Mouse (Mus musculus): ENCODE measurements around the gene Pradc1. TPM values are rescaled to one million over a fixed set of nuclear protein-coding genes. Genes with fewer than 3 reads are reported as not detected.

Pradc1 gene
- 24.5 and 28.6 TPM in 2 replicates for polyA plus RNA-seq (2015; fragmentation: Nextera tagmentation; extraction: Ambion mirVana)

- peak within 1 kb of the TSS; percentile 94 for H3K4me2 ChIP-seq (ENCODE audit: low read length)
- no peaks in the 10 kb centered on the region for H3K27me3 ChIP-seq (replicated peaks; ENCODE audit: control insufficient read depth, insufficient read depth, low read length)
- peak within 1 kb of the TSS; percentile 92 for H3K27ac ChIP-seq (ENCODE audit: low read length)
- H3K9ac ChIP-seq (replicated peaks; ENCODE audit: low read depth, low read length), result peak within 1 kb of the TSS; percentile 88
- H3K9me3 ChIP-seq (ENCODE audit: control insufficient read depth, low read length), result no peaks in the 10 kb centered on the region
- peak; percentile 93 for ATAC-seq
- no peaks in the 10 kb centered on the region for H3K36me3 ChIP-seq (ENCODE audit: control insufficient read depth, insufficient read depth)
- peaks cover 40% of the 10 kb centered on the region for H3K4me1 ChIP-seq (replicated peaks; ENCODE audit: control insufficient read depth, insufficient read depth, low read length)
- under 1% methylated on average over 53 of the region's 54 CpGs for WGBS
- peak within 1 kb of the TSS; percentile 88 for H3K4me3 ChIP-seq (replicated peaks; ENCODE audit: low read length)
Measured at GRCm38 (mm10) chr6:85451664-85452410, at the start of gene Pradc1. Pradc1 (minus strand) TSS chr6:85451970.

- no peaks in the 10 kb centered on the region for H3K27me3 ChIP-seq (replicated peaks; ENCODE audit: control insufficient read depth, insufficient read depth, low read length)
- H3K36me3 ChIP-seq (ENCODE audit: control insufficient read depth, insufficient read depth), result no peaks in the 10 kb centered on the region
- H3K9ac ChIP-seq (replicated peaks; ENCODE audit: low read depth, low read length), result no peak overlapping the region
- H3K4me1 ChIP-seq (replicated peaks; ENCODE audit: control insufficient read depth, insufficient read depth, low read length), result peaks cover 8% of the 10 kb centered on the region
- no peak for ATAC-seq
- no peaks in the 10 kb centered on the region for H3K9me3 ChIP-seq (ENCODE audit: control insufficient read depth, low read length)
- no peak overlapping the region for H3K27ac ChIP-seq (ENCODE audit: low read length)
- H3K4me2 ChIP-seq (ENCODE audit: low read length), result no peak overlapping the region
- H3K4me3 ChIP-seq (replicated peaks; ENCODE audit: low read length), result no peak overlapping the region
- 73% methylated on average over 1 of the region's 1 CpGs for WGBS
Measured at GRCm38 (mm10) chr6:85500416-85500815, 48.6 kb upstream of the Pradc1 start.

GRCm38 (mm10) chr6:85498147-85498546, 46.4 kb upstream of the Pradc1 start:
- 70% methylated on average over 9 of the region's 9 CpGs for WGBS
- Histone ChIP-seq H3K4me2 (ENCODE audit: low read length) (no peak overlapping the region), H3K27ac (ENCODE audit: low read length) (no peak overlapping the region), H3K36me3 (ENCODE audit: control insufficient read depth, insufficient read depth) (no peaks in the 10 kb centered on the region), H3K4me1 (replicated peaks; ENCODE audit: control insufficient read depth, insufficient read depth, low read length) (peaks cover 8% of the 10 kb centered on the region), H3K4me3 (replicated peaks; ENCODE audit: low read length) (no peak overlapping the region), H3K27me3 (replicated peaks; ENCODE audit: control insufficient read depth, insufficient read depth, low read length) (no peaks in the 10 kb centered on the region), H3K9me3 (ENCODE audit: control insufficient read depth, low read length) (no peaks in the 10 kb centered on the region), H3K9ac (replicated peaks; ENCODE audit: low read depth, low read length) (no peak overlapping the region)
- ATAC-seq, result no peak

GRCm38 (mm10) chr6:85496976-85497375, 45.2 kb upstream of the Pradc1 start:
- no peak overlapping the region for H3K4me2 ChIP-seq (ENCODE audit: low read length)
- no peaks in the 10 kb centered on the region for H3K27me3 ChIP-seq (replicated peaks; ENCODE audit: control insufficient read depth, insufficient read depth, low read length)
- H3K9ac ChIP-seq (replicated peaks; ENCODE audit: low read depth, low read length), result no peak overlapping the region
- H3K36me3 ChIP-seq (ENCODE audit: control insufficient read depth, insufficient read depth), result no peaks in the 10 kb centered on the region
- no peak overlapping the region for H3K4me3 ChIP-seq (replicated peaks; ENCODE audit: low read length)
- ATAC-seq, result no peak
- no peaks in the 10 kb centered on the region for H3K9me3 ChIP-seq (ENCODE audit: control insufficient read depth, low read length)
- H3K4me1 ChIP-seq (replicated peaks; ENCODE audit: control insufficient read depth, insufficient read depth, low read length), result peaks cover 8% of the 10 kb centered on the region
- H3K27ac ChIP-seq (ENCODE audit: low read length), result no peak overlapping the region

GRCm38 (mm10) chr6:85491606-85492005, 39.8 kb upstream of the Pradc1 start:
- Histone ChIP-seq H3K9ac (replicated peaks; ENCODE audit: low read depth, low read length) (no peak overlapping the region), H3K27ac (ENCODE audit: low read length) (no peak overlapping the region), H3K27me3 (replicated peaks; ENCODE audit: control insufficient read depth, insufficient read depth, low read length) (peaks cover 1% of the 10 kb centered on the region), H3K9me3 (ENCODE audit: control insufficient read depth, low read length) (no peaks in the 10 kb centered on the region), H3K4me3 (replicated peaks; ENCODE audit: low read length) (no peak overlapping the region), H3K36me3 (ENCODE audit: control insufficient read depth, insufficient read depth) (no peaks in the 10 kb centered on the region), H3K4me2 (ENCODE audit: low read length) (no peak overlapping the region), H3K4me1 (replicated peaks; ENCODE audit: control insufficient read depth, insufficient read depth, low read length) (no peaks in the 10 kb centered on the region)
- ATAC-seq, result no peak
- WGBS, result 93% methylated on average over 3 of the region's 3 CpGs

GRCm38 (mm10) chr6:85490252-85490651, 38.5 kb upstream of the Pradc1 start:
- Histone ChIP-seq H3K9ac (replicated peaks; ENCODE audit: low read depth, low read length) (no peak overlapping the region), H3K9me3 (ENCODE audit: control insufficient read depth, low read length) (no peaks in the 10 kb centered on the region), H3K4me2 (ENCODE audit: low read length) (no peak overlapping the region), H3K4me3 (replicated peaks; ENCODE audit: low read length) (no peak overlapping the region), H3K27me3 (replicated peaks; ENCODE audit: control insufficient read depth, insufficient read depth, low read length) (peaks cover 14% of the 10 kb centered on the region), H3K36me3 (ENCODE audit: control insufficient read depth, insufficient read depth) (no peaks in the 10 kb centered on the region), H3K4me1 (replicated peaks; ENCODE audit: control insufficient read depth, insufficient read depth, low read length) (no peaks in the 10 kb centered on the region), H3K27ac (ENCODE audit: low read length) (no peak overlapping the region)
- WGBS, result 83% methylated on average over 4 of the region's 4 CpGs
- ATAC-seq, result no peak

DNA sequence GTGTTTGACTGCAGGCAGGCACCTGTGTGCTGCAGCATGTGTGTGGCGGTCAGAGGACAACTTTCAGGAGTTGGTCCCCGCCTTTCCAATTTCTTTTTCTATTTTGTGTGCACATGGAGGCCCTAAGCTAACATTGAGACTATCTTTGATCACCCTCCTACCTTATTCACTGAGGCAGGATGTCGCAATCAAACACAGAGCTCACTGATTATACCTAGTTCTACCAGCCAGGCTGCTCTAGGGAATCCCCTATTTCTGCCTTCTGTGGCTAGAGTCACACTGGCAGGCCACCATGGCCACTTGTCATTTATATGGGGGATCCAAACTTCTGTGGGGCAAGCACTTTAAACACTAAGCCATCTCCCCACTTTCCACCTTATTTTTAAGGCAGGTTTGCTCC, 37.9 kb upstream of the Pradc1 start:
- Histone ChIP-seq H3K4me3 (replicated peaks; ENCODE audit: low read length) (no peak overlapping the region), H3K4me2 (ENCODE audit: low read length) (no peak overlapping the region), H3K27me3 (replicated peaks; ENCODE audit: control insufficient read depth, insufficient read depth, low read length) (peaks cover 19% of the 10 kb centered on the region), H3K9me3 (ENCODE audit: control insufficient read depth, low read length) (no peaks in the 10 kb centered on the region), H3K36me3 (ENCODE audit: control insufficient read depth, insufficient read depth) (no peaks in the 10 kb centered on the region), H3K27ac (ENCODE audit: low read length) (no peak overlapping the region), H3K9ac (replicated peaks; ENCODE audit: low read depth, low read length) (no peak overlapping the region), H3K4me1 (replicated peaks; ENCODE audit: control insufficient read depth, insufficient read depth, low read length) (no peaks in the 10 kb centered on the region; the same call in 1 of the 2 replicates)
- ATAC-seq, result no peak
- WGBS, result 86% methylated on average over 3 of the region's 3 CpGs

- H3K4me1 ChIP-seq (replicated peaks; ENCODE audit: control insufficient read depth, insufficient read depth, low read length), result peaks cover 9% of the 10 kb centered on the region
- no peak overlapping the region for H3K4me2 ChIP-seq (ENCODE audit: low read length)
- no peak overlapping the region for H3K27ac ChIP-seq (ENCODE audit: low read length)
- H3K9me3 ChIP-seq (ENCODE audit: control insufficient read depth, low read length), result no peaks in the 10 kb centered on the region
- no peak overlapping the region for H3K4me3 ChIP-seq (replicated peaks; ENCODE audit: low read length)
- H3K36me3 ChIP-seq (ENCODE audit: control insufficient read depth, insufficient read depth), result no peaks in the 10 kb centered on the region
- peaks cover 31% of the 10 kb centered on the region for H3K27me3 ChIP-seq (replicated peaks; ENCODE audit: control insufficient read depth, insufficient read depth, low read length)
- WGBS, result 44% methylated on average over 4 of the region's 4 CpGs
- H3K9ac ChIP-seq (replicated peaks; ENCODE audit: low read depth, low read length), result no peak overlapping the region
- no peak for ATAC-seq
Measured at GRCm38 (mm10) chr6:85488510-85488909, 36.7 kb upstream of the Pradc1 start.

- H3K4me1 ChIP-seq (replicated peaks; ENCODE audit: control insufficient read depth, insufficient read depth, low read length), result peaks cover 9% of the 10 kb centered on the region
- no peak for ATAC-seq
Measured at GRCm38 (mm10) chr6:85485738-85486137, 34.0 kb upstream of the Pradc1 start.

More at GRCm38 (mm10) chr6:85485738-85486137, 34.0 kb upstream of the Pradc1 start:
- H3K27ac ChIP-seq (ENCODE audit: low read length), result no peak overlapping the region
- peaks cover 34% of the 10 kb centered on the region for H3K27me3 ChIP-seq (replicated peaks; ENCODE audit: control insufficient read depth, insufficient read depth, low read length)
- no peak overlapping the region for H3K4me2 ChIP-seq (ENCODE audit: low read length)
- no peaks in the 10 kb centered on the region for H3K9me3 ChIP-seq (ENCODE audit: control insufficient read depth, low read length)
- no peaks in the 10 kb centered on the region for H3K36me3 ChIP-seq (ENCODE audit: control insufficient read depth, insufficient read depth)
- H3K4me3 ChIP-seq (replicated peaks; ENCODE audit: low read length), result no peak overlapping the region
- no peak overlapping the region for H3K9ac ChIP-seq (replicated peaks; ENCODE audit: low read depth, low read length)
- 59% methylated on average over 2 of the region's 2 CpGs for WGBS
